Mouse (Mus musculus) cerebellum, adult 11-12 months (tissue): ENCODE results near the gene Tradd.
"Not testable (repeated sequence)": the region's sequence is repeated elsewhere in the genome, so short reads cannot be mapped to it uniquely, and the experiment has no call there.

ENCODE experiments used
- DNase-seq: peaks from one replicate; pipeline ENCODE4 v3.0.0; 2022

The Tradd gene

GRCm38 (mm10) chr8:105235206-105235605 lies 29.2 kb downstream of the Tradd start:
- no peak for DNase-seq

GRCm38 (mm10) chr8:105233126-105233935 lies 31.1 kb downstream of the Tradd start:
- DNase-seq, result no peak

- not testable (repeated sequence) for DNase-seq
Observed at GRCm38 (mm10) chr8:105232321-105232693, 32.1 kb downstream of the Tradd start.

- no peak for DNase-seq
Observed at GRCm38 (mm10) chr8:105231503-105232320, 32.7 kb downstream of the Tradd start.

GRCm38 (mm10) chr8:105225917-105226316 lies 38.5 kb downstream of the Tradd start:
- DNase-seq, result no peak

- no peak for DNase-seq
Observed at GRCm38 (mm10) chr8:105225272-105225593, 39.2 kb downstream of the Tradd start.

- DNase-seq, result peak; percentile 91
Observed at GRCm38 (mm10) chr8:105224413-105225271, 39.8 kb downstream of the Tradd start, which contains the start of gene D230025D16Rik. Gene D230025D16Rik (plus strand): TSS chr8:105225145.

- peak; percentile 18 for DNase-seq
Observed at GRCm38 (mm10) chr8:105223850-105224249, 40.6 kb downstream of the Tradd start.

GRCm38 (mm10) chr8:105217926-105218522 lies 46.4 kb downstream of the Tradd start:
- no peak for DNase-seq

- DNase-seq, result no peak
Observed at GRCm38 (mm10) chr8:105214104-105214503, 50.3 kb downstream of the Tradd start.

- no peak for DNase-seq
Observed at GRCm38 (mm10) chr8:105209153-105210110, 55.0 kb downstream of the Tradd start.
